Mouse (Mus musculus) stomach, postnatal 0 days (tissue): ENCODE results near the gene Snrnp70. TPM values are rescaled to one million over a fixed set of nuclear protein-coding genes. Genes with fewer than 3 reads are reported as not detected.

Source experiments
- ATAC-seq: fragments of 200-750 bp; cut with Nextera tagmentation; 2 replicates; pipeline ENCODE4 v1.8.0; 2017; ENCODE audit not compliant: low FRiP score, low TSS enrichment
- DNase-seq: peaks from one replicate; pipeline ENCODE4 v3.0.0-alpha.2; 2016; ENCODE audit warnings: low spot score
- H3K27ac ChIP-seq: fragments of 300-500 bp; sonication (generic); replicated peaks from 2 replicates; pipeline ENCODE4 v1.5.1; 2014; ENCODE audit warnings: mild to moderate bottlenecking, control low read depth
- H3K27me3 ChIP-seq: fragments of 300-500 bp; sonication (generic); 2 replicates; pipeline ENCODE4 v1.6.1; 2014; ENCODE audit warnings: low read length; ENCODE audit not compliant: control insufficient read depth, insufficient read depth
- H3K36me3 ChIP-seq: fragments of 300-500 bp; sonication (generic); 2 replicates; pipeline ENCODE4 v1.6.1; 2014; ENCODE audit warnings: low read length, mixed read lengths; ENCODE audit not compliant: control insufficient read depth, insufficient read depth
- H3K4me1 ChIP-seq: fragments of 300-500 bp; sonication (generic); replicated peaks from 2 replicates; pipeline ENCODE4 v1.6.1; 2014; ENCODE audit warnings: antibody characterized with exemption; ENCODE audit not compliant: control insufficient read depth, insufficient read depth
- H3K4me2 ChIP-seq: fragments of 300-500 bp; sonication (generic); replicated peaks from 2 replicates; pipeline ENCODE4 v1.6.1; 2014; ENCODE audit warnings: low read depth, mild to moderate bottlenecking, control low read depth, moderate library complexity
- H3K4me3 ChIP-seq: fragments of 300-500 bp; sonication (generic); 2 replicates; pipeline ENCODE4 v1.5.1; 2014; ENCODE audit warnings: low read depth, low read length, control low read depth
- H3K9ac ChIP-seq: fragments of 300-500 bp; sonication (generic); 2 replicates; pipeline ENCODE4 v1.6.1; 2014; ENCODE audit warnings: mild to moderate bottlenecking, low read length, control low read depth, mixed read lengths
- H3K9me3 ChIP-seq: fragments of 300-500 bp; sonication (generic); 2 replicates; pipeline ENCODE4 v1.6.1; 2016; ENCODE audit warnings: low read length; ENCODE audit not compliant: control insufficient read depth
- CTCF ChIP-seq: IDR thresholded peaks from 2 replicates; pipeline ENCODE4 v1.5.1; 2016; ENCODE audit warnings: antibody characterized with exemption, low read depth, mild to moderate bottlenecking, moderate library complexity
- EP300 ChIP-seq: optimal IDR thresholded peaks from 2 replicates; pipeline ENCODE3; 2016; ENCODE audit warnings: antibody characterized with exemption
- WGBS: fragments of 180-500 bp; shearing (Covaris S2); extraction: QIAGEN DNeasy Blood & Tissue Kit; methylation state at CpG from one replicate; pipeline ENCODE4 v1.1.7; 2014; 5-methylcytosine and 5-hydroxymethylcytosine counted together
- polyA plus RNA-seq: library from polyadenylated mRNA; unstranded; fragments of >200 nt; fragmentation: Nextera tagmentation; extraction: Ambion mirVana; gene quantifications from 2 replicates; pipeline ENCODE4 v1.2.1, GENCODE M21; 2015

Snrnp70 gene
- polyA plus RNA-seq, 1 experiment from 2014 or later: 78.8 TPM

GRCm38 (mm10) chr7:45366652-45367019, 28.9 kb downstream of the Snrnp70 start, which contains the start of gene Ppfia3:
Gene Ppfia3, minus strand, starts transcription at chr7:45367019.
- TF ChIP-seq CTCF (no peak), EP300 (no peak)
- H3K9me3 ChIP-seq: no peaks in the 10 kb centered on the region
- peak within 1 kb of the TSS; percentile 66 for H3K9ac ChIP-seq
- peak within 1 kb of the TSS; percentile 35 for H3K27ac ChIP-seq
- H3K4me1 ChIP-seq: peaks cover 3% of the 10 kb centered on the region; the same call in 1 of the 2 replicates
- no peaks in the 10 kb centered on the region for H3K27me3 ChIP-seq
- 2% methylated on average over 20 of the region's 26 CpGs for WGBS
- H3K36me3 ChIP-seq: no peaks in the 10 kb centered on the region
- peak within 1 kb of the TSS; percentile 99 for H3K4me2 ChIP-seq
- H3K4me3 ChIP-seq: peak within 1 kb of the TSS; percentile 56
- ATAC-seq (peak; percentile 3; the same call in 1 of the 2 replicates), DNase-seq (no peak)

GRCm38 (mm10) chr7:45365742-45366651, 29.5 kb downstream of the Snrnp70 start:
- DNase-seq (peak; percentile 61), ATAC-seq (no peak)
- 4% methylated on average over 33 of the region's 35 CpGs for WGBS
- H3K9me3 ChIP-seq: no peaks in the 10 kb centered on the region
- peak overlapping the region; percentile 99 for H3K4me2 ChIP-seq
- peak overlapping the region; percentile 24 for H3K27ac ChIP-seq
- TF ChIP-seq CTCF (peak; percentile 14; the same call in 1 of the 2 replicates), EP300 (no peak)
- peak overlapping the region; percentile 66 for H3K9ac ChIP-seq
- no peaks in the 10 kb centered on the region for H3K36me3 ChIP-seq
- no peaks in the 10 kb centered on the region for H3K27me3 ChIP-seq
- peaks cover 3% of the 10 kb centered on the region; the same call in 1 of the 2 replicates for H3K4me1 ChIP-seq
- peak overlapping the region; percentile 56 for H3K4me3 ChIP-seq

GRCm38 (mm10) chr7:45363983-45364382, 31.6 kb downstream of the Snrnp70 start:
- Histone ChIP-seq H3K36me3 (no peaks in the 10 kb centered on the region), H3K9ac (no peak overlapping the region), H3K4me1 (peaks cover 3% of the 10 kb centered on the region; the same call in 1 of the 2 replicates), H3K9me3 (no peaks in the 10 kb centered on the region), H3K27me3 (peaks cover 2% of the 10 kb centered on the region; the same call in 1 of the 2 replicates), H3K4me3 (no peak overlapping the region), H3K4me2 (no peak overlapping the region), H3K27ac (no peak overlapping the region)
- ATAC-seq: no peak
- no peak for DNase-seq
- WGBS: 82% methylated on average over 2 of the region's 2 CpGs
- TF ChIP-seq CTCF (no peak), EP300 (no peak)

- peaks cover 2% of the 10 kb centered on the region; the same call in 1 of the 2 replicates for H3K27me3 ChIP-seq
- no peak overlapping the region for H3K27ac ChIP-seq
- H3K36me3 ChIP-seq: no peaks in the 10 kb centered on the region
- peaks cover 3% of the 10 kb centered on the region; the same call in 1 of the 2 replicates for H3K4me1 ChIP-seq
- no peaks in the 10 kb centered on the region for H3K9me3 ChIP-seq
- no peak overlapping the region for H3K4me3 ChIP-seq
- 6% methylated on average over 13 of the region's 13 CpGs for WGBS
- TF ChIP-seq CTCF (peak; percentile 12; the same call in 1 of the 2 replicates), EP300 (peak; percentile 90)
- DNase-seq (peak; percentile 83), ATAC-seq (peak; percentile 47; the same call in 1 of the 2 replicates)
- H3K9ac ChIP-seq: no peak overlapping the region
- no peak overlapping the region for H3K4me2 ChIP-seq
These were observed 32.7 kb downstream of the Snrnp70 start for GRCm38 (mm10) chr7:45362801-45363200.

GRCm38 (mm10) chr7:45361243-45361804, 34.2 kb downstream of the Snrnp70 start:
- peak; percentile 79 for ATAC-seq
- Histone ChIP-seq H3K9me3 (no peaks in the 10 kb centered on the region), H3K9ac (peak overlapping the region; percentile 35; the same call in 1 of the 2 replicates), H3K36me3 (no peaks in the 10 kb centered on the region), H3K27me3 (peaks cover 2% of the 10 kb centered on the region; the same call in 1 of the 2 replicates), H3K4me2 (peak overlapping the region; percentile 60), H3K27ac (peak overlapping the region; percentile 40; the same call in 1 of the 2 replicates), H3K4me3 (peak overlapping the region; percentile 38), H3K4me1 (peaks cover 3% of the 10 kb centered on the region; the same call in 1 of the 2 replicates)
- WGBS: under 1% methylated on average over 43 of the region's 43 CpGs
- DNase-seq: peak; percentile 80
- TF ChIP-seq EP300: no peak
- TF ChIP-seq CTCF: no peak
